Mouse (Mus musculus): ENCODE results near the gene Wfdc21.

Gene Wfdc21

DNA sequence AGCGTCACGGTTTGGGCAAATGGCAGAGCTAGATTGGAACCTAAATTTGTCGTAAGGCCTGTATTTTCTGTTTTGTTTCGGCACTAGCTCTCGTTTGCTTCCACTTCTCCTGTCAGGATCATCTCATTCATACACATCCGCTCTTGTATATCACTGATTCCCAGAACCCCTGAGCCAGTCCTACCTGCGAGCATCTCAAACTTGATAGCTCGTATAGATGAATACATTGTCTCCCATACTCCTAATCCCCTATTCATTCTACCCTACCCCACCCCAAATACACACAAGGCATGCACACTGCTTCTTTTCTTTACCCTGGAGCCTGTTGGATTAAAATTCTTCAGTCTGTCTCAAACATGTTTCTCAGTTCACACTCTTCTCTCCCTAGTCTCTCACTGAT is 7.5 kb downstream of the Wfdc21 start:
- DNase-seq, result no peak

GRCm38 (mm10) chr11:83767306-83767705 is 20.6 kb downstream of the Wfdc21 start:
- DNase-seq, result no peak

GRCm38 (mm10) chr11:83768976-83769375 is 22.2 kb downstream of the Wfdc21 start:
- DNase-seq, result no peak

DNA sequence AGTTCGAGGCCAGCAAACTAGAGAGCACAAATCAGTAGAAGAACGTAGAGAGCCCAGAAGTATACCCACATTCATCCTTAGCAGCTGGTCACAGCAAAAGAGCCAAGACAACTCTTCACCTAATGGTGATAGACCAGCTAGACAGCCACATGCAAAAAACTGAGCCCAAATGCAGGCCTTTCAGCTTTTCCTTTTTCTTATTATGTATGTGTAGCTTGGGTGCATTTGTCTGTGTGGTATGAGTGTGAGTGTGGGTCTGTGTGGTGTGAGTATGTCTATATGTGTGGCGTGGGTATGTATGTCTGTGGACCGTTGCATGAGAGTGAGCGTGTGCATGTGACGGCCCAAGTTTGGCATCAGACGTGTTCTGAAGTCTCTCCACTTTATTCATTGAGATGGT is 24.3 kb downstream of the Wfdc21 start:
- DNase-seq, result no peak

GRCm38 (mm10) chr11:83772341-83772740 is 25.6 kb downstream of the Wfdc21 start:
- no peak for DNase-seq

DNA sequence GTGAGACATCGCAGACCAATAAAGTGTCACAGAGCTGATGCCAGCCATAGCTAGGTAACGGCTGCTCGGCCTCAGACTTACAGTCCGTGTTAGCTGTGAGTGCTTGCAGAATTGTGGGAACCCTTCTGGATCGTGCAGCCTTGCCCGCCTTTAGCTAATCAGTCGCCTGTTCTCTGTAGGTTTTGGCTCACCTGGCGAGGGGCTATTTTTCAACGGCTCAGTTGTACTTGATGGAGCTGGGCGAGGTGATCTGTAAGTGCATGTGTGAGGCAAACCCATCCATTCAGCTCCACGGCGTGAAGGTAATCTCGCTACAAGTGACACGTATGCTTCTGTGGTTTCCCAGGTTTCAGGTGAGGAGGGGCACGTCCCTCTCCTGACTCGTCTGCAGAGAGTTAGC is 27.0 kb downstream of the Wfdc21 start:
- no peak for DNase-seq

DNA sequence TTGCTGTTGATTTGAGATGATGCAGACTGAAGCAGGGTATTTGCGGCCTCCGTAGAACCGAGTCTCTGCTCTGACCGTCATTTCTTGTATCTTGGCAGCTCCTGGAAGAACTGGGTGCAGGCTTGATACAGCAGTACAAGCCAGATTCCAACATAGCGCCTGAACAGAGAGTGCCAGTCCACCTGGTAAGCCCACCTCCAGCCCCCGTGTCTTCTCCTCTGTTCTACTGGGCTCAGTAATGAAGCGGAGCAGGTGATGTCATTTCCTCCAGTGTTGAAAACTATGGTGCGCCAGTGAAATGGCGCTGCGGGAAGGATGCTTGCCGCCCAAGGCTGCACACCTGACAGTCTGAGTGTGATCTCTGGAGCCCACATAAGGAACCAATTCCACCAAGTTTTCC is 27.6 kb downstream of the Wfdc21 start:
- DNase-seq, result no peak

DNA sequence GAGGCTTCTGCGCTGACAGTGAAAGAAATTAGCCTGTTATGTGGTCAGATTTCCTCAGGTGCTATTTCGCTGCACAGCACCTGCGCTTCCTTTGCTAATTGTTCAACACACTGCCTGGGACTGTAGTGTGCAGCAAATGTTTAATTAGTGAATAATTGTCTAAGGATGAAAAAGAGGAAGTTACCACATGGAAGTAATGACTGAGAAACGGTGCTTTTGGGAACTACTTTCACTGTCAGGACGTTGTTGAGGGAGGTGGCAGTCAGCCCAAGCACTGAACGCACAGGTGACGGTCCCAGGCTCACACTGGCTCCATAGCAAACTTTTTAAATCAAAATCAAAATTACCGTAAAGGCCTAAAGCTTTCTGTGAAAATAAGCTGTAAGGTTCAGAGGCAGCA is 30.1 kb downstream of the Wfdc21 start:
- no peak for DNase-seq

- DNase-seq, result no peak
Measured at GRCm38 (mm10) chr11:83783931-83784600, 37.3 kb downstream of the Wfdc21 start.

GRCm38 (mm10) chr11:83784661-83785060 is 37.9 kb downstream of the Wfdc21 start:
- peak in 1 of 2 experiments; percentile 59 for DNase-seq

DNA sequence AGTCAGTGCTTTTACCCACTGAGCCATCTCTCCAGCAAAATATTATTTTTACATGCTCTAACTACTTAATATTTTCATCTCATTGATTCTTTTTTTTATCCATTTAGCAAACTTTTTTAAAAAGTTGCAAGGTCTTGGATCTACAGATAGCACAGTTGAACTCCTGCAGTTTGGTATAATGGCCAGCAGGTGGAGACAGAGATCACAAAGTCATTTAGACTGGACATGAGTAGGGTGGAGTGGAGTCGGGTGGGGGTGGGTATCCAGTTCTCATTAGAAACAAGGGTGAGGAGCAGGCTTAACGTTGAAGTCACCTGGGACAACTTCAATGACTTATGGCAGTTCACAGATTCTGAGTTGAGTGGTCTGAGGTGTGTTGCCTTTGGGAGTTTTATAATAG is 38.6 kb downstream of the Wfdc21 start:
- peak; percentile 69 to 77 for DNase-seq

DNA sequence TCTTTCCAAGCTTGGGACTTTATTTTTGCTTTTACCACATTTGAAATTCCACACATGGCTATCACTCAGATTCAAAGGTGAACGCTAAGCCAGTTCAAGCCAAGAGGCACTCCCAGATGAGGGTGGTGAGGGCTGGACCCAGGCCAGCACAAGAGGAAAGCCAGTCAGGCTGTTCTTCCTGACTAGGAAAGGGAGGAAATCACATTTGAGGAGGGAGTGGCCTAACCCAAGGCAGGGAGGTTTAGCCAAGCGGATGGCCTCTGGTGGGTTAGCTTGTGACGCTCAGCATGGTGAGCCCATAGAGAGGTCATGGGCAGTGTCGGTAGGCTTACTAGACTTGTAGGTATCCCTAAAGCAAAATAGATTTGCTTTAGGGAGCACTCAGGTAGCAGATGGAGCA is 40.1 kb downstream of the Wfdc21 start:
- peak; percentile 83 to 90 for DNase-seq

GRCm38 (mm10) chr11:83787401-83788021 is 40.8 kb downstream of the Wfdc21 start:
- DNase-seq, result no peak

DNA sequence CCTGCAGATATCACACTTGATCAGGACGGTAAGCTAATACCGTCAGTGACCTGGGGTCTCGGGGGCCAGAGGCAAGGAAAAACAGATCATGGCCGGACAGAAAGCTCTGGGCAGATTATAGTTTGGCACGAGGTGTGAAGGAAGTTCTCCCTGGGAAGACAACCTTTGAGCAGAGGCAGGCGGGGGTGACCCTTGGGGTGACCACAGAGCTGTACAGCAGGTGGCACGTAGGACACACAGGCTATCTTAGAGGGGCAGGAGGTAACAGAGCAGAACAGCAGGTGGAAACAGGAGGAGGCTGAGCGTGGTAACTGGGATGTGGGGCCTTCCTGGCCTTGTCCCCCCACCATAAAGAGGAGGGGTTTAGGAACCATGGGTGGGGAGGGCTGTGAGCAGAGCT is 41.6 kb downstream of the Wfdc21 start:
- DNase-seq, result peak; percentile 44 to 79

DNA sequence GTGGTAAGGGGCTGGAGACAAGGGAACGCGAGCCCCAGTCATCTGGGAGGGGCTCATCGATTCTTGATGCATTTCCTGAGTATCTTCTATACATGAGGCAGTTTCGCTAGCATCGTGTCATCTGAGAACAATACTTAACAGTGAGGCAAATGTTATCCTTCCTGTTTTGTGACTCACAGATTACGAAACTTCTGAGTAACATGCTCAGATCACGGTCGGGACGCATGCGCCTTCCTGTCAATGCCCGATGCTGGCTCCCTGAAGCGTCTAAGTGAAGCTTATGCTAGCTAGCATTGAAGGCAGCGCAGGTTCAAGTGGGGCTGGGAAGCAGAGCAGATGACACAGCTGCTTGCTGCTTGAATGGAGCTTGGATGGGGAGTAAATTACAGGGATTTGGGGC is 42.5 kb downstream of the Wfdc21 start:
- no peak for DNase-seq

GRCm38 (mm10) chr11:83791133-83791532 is 44.4 kb downstream of the Wfdc21 start:
- no peak for DNase-seq

- DNase-seq, result peak; percentile 59 to 87
Measured at GRCm38 (mm10) chr11:83792316-83792914, 45.7 kb downstream of the Wfdc21 start.

DNA sequence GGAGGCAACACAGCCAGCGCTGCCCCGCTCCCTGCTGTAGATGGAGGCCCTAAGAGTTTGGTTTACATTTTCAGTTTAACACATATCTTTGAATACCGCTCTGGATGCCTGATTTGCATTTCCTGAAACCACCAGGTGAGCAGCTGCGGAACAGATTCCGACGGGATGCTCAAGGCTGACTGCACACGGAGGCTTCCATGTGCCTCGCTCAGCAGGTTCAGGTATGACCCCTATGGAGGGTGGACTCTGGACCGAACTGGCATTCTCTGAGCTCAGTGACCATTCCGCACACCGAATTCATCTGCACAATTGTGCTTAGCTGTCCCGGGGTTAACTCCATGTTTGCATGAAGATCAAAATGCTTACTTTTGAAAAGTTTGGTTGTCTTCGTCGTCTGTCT is 46.5 kb downstream of the Wfdc21 start:
- DNase-seq, result peak; percentile 80 to 91

- DNase-seq, result peak; percentile 39 to 40
Measured at GRCm38 (mm10) chr11:83796112-83796511, 49.4 kb downstream of the Wfdc21 start.

DNA sequence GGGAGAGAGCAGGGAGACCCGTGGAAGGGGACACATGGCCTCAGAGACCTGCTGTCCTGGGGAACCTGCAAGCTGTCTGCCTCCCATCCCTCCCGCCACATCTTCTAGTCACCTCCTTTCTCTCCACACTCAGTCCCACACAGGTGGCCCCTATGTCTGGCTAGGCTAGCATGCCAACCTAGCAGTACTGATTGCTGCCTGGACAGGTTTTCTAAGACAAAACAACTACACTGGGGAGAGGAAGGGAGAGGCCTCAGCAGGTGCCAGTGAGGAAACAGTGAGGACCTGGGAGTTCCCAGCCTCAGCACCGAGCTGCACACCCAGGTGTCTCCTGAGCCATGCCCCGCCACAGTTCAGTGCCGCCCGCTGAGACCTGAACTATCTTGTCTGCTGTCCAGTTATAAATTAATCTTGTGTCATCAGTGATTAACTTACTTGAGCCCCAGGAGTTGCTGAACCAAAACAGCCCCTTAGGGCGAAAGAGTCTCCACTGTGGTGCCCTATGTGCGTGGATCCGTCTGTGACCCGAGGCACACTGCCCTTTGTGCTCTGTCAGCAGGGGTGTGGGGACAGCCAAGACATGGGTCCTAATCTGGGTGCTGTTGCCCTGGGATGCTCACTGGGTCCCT is 50.4 kb downstream of the Wfdc21 start:
- DNase-seq, result peak; percentile 77 to 94

DNA sequence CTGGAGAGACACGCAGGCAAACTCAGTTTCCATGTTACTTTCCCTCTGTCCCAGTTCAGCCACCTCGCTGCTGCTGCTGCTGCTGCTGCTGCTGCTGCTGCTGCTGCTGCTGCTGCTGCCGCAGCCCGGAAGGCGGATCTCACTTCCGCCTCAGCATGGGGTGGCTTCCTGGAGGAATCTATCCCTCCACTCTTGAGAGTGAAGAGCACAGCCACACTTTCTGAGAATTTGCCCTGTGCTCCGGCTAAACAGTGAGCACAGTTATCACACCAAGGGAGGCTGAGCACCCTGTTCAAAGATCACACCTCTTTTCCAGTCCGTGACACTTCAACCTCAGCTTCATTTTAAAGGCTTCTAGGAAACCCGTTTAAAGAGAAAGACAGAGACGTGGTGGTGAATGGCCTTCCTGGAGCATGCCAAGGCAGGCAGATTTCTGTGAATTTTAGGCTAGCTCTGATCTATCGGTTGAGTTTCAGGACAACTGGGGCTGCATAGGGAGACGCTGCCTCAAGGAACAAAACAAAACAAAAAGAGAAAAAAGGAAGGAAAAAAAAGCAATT is 53.2 kb downstream of the Wfdc21 start:
- peak; percentile 43 to 81 for DNase-seq

DNA sequence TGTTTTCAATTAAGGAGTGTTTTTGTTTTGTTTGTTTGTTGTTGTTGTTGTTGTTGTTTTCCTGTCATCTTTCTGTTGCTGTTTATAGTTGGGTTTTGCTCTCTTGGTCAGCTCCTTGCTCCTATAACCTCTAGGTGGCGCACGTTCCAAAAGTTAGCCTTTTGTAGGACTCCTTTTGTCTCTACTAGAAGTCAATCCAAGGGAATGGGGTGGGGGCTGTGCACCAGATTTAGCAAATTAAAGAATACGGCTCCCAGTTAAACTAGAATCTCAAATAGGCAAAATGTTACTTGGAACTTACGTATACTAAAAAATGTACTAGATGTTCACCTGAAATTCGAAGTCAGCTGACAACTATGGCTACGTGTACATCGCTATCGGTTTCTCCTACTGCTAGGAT is 55.4 kb downstream of the Wfdc21 start:
- DNase-seq, result peak; percentile 71 to 81
